Mouse (Mus musculus) MN1 (cell line): ENCODE measurements around the gene Git1.

Experiments
- DNase-seq: peaks from one replicate; pipeline ENCODE4 v3.0.0-alpha.2; 2016; ENCODE audit warnings: low spot score

Gene Git1

DNA sequence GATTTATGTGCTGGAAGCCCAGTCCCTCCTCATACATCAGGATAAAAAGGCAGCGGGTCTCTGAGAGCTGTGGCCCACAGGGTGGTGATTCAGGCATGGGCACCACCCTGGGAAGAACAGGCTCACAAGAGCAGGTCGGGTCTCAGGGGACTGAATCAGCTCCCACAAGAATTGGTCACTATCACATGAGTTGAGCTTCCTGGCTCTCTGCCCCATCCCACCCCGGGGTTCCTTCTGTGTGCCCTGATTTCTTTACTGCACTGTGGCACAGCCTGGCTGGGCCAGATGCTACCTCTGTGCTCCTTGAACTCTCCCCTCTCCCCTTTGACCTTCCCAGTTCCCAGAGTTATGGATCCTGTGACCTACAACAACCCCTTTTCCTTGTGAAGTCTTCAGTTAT is 10.3 kb upstream of the Git1 start:
- DNase-seq, result no peak

DNA sequence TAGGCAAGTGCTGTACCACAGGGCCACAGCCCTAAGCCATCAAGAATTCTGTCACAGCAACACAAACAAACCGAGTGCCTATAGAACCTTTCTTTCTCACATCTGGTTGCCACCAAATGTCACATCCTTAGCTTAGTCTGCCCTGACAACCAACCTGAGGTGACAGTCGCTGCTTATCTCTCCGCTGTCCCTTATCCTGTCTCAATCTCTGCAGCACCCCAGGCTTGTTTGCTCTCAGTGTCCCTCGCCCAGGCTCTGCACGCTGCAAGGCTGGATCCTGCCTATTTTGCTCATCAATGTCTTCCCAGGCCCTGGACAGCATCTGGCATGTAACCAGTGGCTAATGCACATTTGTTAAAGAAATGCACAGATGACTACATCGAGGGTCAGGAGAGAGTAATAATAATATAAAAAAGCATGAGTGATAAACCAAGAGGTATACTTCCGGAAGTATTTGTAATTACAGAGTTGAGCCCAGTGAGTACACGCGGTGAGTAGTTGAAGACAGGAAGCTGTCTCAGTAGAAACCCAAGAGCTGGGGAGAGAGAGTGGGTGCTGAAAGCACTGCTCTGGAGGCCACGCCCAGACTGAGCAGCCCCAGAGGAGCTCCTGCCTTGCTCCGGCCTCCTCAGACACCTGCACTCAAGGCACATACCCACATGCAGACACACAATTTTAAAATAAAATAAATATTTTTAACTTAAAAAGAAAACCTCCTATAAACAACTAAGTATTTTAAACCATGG is 9.7 kb upstream of the Git1 start:
- DNase-seq, result no peak

DNA sequence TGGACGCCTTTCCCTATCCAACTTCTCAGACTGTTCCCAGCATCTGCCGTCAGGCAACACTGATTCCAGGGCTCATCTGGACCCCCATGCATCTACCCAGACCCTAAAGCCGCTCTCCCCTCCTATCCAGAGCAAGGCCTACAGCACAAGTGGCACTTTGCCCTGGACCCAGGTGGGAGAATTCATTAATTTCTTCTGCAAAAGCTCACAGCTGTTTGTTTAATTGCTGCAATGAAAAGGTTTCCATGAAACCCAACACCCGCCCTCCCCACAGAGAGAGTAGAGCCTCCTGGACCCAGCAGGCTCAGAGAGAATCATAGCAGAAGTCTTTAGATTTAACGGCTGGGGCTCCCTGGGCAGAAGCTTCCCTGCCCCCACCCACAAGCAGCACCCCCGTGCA is 8.1 kb upstream of the Git1 start:
- no peak for DNase-seq

DNA sequence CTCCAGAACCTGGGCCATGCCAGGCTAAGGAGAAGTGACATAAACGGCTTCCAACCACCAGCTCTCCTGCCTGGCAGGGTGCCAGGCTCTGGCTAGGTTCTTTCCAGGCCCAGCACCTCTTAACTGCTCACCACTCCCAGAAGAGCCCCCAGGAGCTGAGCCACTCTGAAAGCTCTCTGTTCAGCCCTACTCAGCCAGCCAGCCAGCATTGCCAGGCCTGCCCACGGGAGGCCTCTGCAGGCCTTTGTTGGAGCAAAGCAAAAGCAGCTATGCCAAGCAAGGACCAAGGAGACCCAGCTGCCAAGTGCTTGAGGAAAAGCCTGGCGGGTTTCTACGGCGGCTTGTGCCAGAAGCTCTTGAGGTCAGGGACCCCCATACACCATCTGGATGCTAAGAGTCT is 6.6 kb upstream of the Git1 start:
- DNase-seq, result peak; percentile 73

DNA sequence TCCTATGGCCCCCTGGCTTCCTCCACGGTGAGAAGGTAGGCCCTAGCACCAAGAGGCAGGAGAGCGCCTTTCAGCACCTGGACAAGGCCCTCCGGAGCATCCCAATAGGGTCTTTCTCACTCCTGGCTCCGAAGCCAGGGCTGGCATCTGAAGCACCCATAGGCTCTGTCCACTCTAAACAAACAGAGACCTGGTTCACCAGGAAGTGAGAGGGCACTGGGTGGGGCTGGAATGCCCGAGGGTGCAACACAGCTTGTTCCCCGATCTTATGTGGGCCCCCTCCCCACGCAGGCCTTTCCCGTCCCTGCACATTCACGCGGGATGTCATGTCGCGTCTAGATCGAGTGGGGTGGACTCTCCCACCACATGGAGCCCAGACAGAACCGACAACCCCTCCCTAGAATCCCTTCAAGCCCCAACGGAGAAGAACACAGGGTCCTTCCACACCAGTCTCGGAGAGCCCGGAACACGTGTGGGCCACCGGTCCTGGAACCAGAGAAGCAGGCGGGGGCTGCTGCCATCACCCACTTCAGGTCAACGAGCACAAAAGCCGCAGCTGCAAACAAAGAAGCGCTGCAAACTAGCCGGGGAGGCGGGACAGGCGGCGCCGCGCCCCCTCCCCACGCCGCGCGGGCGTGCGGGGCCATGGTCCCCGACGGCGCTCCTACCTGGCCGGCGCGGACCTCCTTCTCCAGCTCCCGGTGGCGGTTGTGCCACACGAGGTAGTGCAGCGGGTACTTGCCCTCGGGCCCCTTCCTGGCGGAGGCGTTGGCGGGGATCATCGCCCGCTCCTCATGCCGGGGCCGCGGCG is 4.4 kb upstream of the Git1 start:
- peak; percentile 30 for DNase-seq

DNA sequence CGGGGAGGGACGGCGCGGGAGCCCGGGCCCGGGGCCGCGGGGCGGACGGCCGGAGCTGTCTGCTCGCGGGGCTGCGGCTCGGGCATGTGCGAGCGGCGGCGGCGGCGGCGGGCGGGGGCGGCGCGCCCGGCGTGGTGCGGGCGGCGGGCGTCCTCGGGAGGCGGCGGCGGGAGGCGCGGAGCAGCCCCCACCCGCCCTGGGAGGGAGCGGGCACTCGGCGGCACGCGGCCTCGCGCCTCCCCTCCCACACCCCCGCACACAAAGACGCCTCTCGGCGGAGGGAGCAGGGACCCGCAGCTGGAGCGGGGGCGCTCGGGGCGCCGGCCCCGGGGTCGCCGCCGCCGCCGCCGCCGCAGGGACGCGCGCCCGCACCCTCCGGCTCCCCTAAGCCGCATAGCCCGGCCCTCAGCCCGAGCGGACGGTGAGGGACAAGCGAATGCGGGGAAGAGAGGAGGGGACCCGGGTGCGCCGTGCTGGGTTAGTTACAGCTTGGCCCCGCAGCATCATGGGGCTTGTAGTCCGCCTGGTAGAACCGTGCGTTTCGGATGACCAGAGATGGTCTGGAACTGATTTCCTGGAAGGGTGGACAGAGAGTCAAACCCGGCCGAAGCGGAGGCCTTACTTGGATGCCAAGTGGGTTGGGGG is 3.6 kb upstream of the Git1 start, which contains the start of gene Ankrd13b:
Gene Ankrd13b, minus strand, starts transcription at position 88 of the 645 bp plus-strand sequence.
- peak; percentile 80 for DNase-seq

DNA sequence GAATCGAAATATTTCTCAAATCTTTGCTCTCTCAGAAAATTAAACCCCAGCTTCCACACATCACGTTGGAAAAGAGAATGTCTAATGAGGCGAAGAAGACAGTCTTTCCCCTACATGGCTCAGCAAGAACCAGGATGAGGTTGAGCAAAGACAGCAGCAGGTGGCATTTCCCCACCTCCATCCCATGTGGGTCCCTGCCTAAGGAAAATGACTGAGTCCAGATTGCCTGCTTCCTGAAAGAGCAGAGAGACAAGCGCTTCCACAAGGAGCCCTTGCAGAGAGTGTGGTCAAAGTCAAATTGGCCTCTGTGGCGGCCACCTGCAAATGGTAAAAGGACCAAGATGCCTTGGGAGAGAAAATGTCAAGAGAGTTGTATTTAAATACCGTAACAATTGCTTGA is 2.9 kb upstream of the Git1 start:
- peak; percentile 37 for DNase-seq

DNA sequence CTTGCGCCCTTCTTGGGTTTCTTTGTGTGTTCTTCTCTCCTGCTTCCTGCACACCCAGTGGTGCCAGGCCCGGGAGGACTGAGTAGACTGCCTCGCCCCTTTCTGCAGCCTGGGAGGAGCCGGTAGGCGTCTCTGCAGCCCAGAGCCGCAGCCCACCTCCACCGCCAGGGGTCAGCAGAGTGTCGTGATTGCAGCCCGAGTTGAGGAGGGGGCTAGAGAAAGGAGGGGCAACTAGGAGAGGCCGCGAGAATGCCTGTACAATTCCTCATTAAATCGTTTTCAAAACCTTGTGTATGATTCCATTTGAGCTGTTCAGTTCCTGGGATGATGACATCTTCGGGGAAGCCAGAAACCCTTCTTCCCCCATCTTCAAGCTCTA is 2.2 kb upstream of the Git1 start:
- DNase-seq, result peak; percentile 94

DNA sequence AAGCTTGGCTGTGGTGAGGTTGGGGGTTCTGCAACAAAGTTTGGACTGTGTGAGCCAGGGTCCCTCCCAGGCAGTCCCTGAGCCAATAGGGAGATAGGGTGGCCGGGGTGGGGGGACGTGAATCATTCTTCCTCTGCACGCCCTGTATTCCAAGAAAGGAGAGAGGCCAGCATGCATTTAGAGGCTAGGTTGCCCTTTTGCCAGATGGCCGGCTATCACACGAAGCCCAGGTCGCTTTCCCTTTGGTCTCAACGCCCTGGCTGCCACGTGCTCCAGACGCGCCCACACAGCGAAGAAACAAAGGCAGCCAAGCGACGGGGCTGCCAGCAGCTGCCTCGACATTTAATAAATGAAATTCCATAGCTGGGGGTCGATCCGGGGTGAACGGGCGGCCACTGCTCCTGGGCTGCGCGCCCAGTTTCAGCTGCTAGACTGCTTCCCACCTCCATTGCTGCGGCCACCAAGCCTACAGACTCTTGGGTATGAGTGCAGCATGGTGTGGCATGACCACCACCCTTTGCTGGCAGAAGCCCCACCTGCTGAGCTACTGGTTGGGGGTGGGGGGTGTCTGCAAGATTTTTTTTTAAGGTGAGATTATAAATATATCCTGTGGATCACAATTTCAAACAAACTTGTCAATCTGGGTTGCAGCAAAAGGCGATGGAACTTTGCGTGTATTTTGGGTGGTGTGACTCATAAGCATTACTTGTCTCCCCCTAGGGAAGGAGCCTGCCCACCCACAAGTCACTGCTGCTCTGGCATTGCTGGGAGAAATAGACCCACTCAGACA is 1.7 kb upstream of the Git1 start:
- DNase-seq, result peak; percentile 38

DNA sequence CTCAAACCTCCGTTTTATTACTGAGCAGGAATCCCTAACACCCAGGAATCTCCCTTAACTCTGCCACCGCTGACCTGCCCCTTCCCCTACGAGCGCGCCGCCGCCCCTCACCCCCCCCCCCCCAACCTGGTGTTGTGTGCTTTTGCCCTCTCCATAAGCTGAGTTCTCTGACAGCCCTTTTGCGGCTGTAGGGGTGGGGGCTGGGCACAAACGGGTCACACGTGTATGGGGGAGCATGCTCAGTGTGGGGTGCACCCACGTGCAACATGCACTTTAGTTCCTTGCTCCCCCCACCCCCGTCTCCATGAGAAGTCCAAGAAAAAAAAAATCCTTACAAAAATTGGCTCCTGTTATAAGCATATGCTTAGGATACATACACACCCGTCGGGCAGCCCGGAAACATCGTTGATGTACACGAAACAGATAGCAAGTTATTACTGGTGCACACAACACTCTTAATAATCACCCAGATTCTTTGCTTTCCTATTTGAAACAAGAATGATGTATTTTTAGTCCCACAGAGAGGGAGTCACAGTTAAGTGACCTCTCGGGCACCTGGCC is 971 bp upstream of the Git1 start:
- no peak for DNase-seq

DNA sequence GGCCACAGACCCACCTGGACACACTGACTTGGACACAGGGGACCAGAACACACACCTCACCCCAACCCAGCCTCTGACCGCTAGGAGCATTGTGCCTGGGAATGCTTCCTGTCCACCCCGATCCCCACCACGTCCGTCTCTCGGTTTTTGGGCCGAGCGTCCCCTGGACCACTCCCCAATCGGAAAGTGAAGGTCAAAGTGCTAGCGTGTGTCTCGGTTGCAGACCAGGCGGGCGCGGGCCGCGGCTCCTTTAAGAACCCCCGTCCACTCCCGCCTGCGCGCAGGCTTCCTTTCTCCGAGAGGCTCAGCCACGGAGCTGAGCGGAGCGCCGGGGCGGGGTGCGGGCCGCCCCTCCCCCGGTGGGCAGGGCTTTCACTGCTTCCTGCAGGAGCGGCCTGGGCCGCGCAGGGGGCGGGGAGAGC is 440 bp upstream of the Git1 start:
- peak; percentile 93 for DNase-seq

DNA sequence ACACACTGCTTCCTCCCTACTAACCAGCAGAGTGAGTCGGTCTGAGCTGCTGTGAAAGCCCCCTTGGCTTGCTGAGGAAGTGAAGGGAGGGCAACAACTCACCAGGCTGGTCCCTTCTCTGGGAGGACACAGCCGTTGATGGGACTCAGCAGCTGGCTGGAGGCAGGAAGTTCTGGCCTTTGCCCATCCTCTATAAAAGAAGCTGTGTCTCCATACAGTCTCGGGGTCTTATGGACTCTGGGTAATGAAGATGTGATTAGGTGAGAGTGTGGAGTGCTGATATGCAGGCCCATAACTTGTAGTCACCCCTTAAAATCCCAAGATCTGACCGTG is 948 bp downstream of the Git1 start:
- DNase-seq, result no peak

DNA sequence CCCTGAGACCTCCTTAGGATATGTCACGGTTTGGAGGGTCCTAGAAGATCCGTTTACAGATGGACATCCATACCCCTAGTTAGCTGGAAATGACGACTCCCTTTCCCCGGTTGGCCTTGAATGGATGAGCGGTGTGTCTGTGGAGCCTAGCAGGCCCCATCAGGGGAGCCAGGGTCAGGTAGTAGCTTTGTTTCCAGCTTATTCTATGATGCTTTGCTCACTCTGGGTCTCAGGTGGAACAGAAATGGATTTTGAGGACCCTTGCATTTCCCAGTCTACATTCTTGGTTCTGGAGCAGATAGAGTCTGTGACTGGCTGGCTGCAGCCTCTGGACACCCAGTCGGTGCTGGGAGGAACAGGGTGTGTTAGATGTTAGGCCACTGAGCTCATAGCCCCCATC is 1.4 kb downstream of the Git1 start:
- no peak for DNase-seq

DNA sequence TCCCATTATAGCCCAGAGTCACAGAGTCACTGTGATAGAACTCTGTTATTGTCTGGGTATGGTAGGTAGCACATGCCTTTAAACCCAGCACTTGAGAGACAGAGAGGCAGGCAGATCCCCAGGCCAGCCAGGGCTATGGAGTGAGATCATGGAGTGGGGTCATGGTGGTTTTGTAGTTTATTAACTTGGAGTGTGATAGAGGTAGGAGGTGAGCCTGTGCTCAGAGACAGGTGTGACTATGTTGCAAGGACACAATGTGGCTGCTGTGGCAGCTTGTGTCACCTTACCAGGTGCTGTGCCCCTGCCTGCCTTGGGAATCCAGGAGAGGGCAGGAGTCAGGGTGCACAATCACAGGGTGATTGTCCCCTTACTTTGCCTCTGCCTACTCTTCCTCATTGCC is 2.1 kb downstream of the Git1 start:
- DNase-seq, result no peak

DNA sequence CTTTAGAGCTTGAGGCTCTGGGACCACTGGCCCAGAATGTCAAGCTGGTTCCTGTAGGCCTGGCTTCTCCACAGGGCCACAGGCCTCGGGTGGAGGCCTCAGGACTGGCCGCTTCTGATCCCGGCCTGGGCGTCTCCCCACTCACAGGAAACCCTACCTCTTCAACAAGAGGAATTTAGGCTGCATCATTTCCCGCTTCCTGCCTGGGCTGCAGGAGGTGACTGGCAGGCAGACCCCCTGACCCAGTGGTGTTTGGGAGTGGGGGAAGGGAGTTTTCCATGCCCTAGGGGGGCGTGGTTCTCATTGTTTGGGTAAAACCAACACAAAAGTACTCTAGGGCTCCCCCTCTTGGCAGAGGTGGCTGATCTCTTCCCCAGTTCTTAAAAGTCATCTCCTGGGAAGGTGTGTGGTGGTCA is 4.0 kb downstream of the Git1 start:
- DNase-seq, result peak; percentile 70

DNA sequence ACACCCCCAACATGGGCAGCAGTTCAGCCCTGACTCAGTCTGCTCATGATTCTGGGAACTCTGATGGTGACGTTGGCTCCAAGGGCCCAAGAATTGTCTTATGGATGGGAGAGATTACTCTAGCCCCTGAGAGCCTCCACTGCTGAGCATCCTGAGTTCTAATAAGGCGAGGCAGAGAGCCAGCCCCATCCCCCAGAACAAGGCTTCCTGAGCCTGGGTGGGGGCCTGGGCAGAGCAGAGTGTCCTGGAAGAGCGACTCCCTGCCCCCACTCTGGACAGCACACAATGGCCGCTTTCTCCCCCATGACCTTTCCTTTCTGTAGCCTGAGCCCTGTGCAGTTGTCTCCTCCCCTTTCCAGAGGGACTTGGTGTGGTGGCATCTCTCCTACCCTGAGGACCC is 4.5 kb downstream of the Git1 start:
- DNase-seq, result no peak

DNA sequence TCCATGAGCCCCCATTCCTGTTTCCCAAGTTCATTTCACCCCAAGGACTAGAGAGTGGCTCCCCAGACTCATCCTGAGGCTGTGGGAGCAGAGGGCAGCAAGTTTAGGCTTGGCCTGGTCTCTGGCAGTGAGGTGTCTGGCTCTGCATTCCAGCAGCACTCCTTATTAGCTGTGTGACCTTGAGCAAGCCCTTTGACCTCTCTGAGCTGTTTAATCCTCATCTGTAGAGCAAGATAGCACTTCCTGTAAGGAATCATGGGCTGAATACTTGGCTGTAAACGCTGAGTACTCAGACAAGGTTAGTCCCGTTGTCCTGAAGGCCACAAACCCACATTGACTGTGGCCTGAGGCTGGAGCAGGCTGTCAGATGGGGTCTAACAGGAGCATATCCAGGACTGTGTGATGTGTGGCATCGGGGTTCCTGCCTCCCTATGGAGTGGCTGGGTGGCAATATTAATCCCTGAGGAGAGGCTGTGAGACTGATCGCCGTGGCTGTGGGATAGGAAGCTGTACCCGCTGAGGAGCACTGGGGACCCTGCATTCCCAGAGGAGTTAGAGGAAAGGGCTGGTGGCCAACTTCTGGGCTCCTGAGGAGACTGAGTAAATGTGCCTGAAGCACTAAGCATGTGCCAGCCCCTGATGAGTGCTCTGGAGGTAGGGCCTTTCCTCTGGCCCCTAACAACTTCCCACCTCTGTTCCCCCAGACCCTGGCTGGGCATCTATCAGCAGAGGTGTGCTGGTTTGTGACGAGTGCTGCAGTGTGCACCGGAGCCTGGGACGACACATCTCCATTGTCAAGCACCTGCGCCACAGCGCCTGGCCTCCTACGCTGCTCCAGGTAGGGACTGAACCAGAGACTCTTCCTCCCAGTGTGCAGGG is 5.1 kb downstream of the Git1 start:
- DNase-seq, result no peak

DNA sequence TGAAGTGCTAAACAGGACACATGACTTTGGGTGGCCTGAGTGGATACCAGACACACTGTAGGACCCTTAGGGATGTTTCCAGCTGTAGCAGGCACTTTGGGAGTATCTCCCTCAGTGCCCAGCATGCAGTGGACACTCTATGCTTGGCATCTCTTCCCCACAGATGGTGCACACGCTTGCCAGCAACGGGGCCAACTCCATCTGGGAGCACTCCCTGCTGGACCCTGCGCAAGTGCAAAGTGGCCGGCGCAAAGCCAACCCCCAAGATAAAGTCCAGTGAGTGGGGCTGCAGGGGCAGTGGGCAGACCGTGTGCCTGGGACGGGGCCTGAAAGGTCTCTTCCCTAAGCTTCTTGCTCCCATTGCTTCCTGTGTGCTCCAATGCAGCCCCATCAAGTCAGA is 6.0 kb downstream of the Git1 start:
- DNase-seq, result no peak

DNA sequence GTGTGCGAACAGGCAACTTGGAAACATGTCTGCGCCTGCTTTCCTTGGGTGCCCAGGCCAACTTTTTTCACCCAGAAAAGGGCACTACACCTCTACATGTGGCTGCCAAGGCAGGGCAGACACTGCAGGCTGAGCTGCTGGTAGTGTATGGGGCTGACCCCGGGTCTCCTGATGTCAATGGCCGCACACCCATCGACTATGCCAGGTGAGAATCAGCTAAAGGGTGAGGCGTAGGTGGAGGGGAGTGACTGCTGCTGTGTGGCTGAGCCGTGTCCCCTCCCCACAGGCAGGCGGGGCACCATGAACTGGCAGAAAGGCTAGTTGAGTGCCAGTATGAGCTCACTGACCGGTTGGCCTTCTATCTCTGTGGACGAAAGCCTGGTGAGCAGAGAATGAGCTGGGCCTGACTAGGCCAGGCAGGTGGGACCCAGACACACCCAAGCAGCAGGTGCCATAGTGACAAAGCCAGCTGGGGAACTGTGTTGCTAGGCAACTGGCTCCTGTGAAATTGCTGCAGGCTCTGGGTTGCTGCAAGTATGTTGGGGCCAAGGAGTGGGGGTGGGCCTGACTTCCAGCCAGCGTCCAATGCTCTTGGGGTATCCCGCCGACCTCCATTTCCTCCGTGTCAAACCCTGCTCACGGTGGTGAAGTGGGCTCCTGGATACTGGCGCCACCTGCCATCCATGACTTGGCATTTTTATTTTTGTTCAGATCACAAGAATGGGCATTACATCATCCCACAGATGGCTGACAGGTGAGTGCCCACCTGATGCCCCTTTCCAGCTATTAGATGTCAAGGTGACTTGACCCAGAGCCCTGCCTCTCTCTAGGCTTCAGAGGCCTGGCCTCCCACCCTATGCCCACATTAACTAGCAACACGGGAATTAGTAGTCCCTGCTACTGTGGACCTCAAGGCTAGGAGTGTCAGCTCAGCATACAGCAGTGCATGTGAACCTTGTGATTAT is 7.3 kb downstream of the Git1 start:
- DNase-seq, result peak; percentile 56

DNA sequence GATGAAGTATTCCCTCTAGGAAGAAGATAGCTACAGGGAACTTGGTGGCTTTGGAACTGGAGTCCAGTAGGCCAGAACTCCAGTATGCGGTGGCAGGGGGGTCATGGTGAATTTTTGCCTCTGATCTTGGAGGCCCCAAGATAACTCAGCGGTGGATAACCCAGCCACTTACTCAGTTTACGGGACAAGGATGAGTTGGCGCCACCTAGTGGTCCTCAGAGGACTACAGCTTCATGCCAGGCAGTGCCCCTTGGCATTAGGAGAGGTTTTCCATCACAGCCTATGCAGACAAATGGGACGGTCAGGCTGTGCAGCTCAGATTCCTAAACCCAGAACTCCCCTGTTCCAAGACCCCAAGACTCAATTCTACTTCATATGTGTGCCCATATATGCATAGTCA is 8.0 kb downstream of the Git1 start:
- peak; percentile 86 for DNase-seq
